Comparison of ENCODE assay signal across 17 mouse cellular contexts in the genomic region with DNA sequence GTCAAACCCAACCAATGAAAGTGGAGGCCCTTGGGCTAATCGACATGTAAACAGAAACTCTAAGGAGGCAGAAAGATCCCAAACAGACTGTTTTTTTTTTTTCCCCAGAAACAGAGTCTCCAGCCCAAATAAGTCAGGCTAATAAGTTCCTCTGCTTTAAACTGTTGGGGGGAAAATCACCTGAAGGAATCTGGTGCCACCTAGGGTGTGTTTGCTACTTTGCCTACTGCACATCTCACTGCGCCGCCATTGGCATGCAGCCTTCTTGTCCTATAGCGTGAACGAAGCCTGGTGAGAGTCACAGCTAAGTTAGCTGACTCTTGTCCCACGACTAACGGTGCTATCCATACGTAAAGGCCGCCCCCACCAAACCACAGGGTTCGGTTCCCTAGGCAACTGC. TPM values are rescaled to one million over a fixed set of nuclear protein-coding genes. Genes with fewer than 3 reads are reported as not detected.
DNase-seq lines count a peak whose midpoint lies in the region; ATAC-seq and TF ChIP-seq lines count a peak whose summit lies in the region.
"Had no signal": no experiment of that assay in that cellular context is flagged by ENCODE, and none has a peak within 500 bp of the region (broad histone marks: within the 10 kb centered on the region; RNA-seq: fewer than 3 reads in every experiment).

No protein-coding gene starts in this region.

- H3K4me2 ChIP-seq in hindbrain, postnatal 0 days (ENCODE audit: low read depth, low read length): no peak overlapping the region
- H3K4me2 ChIP-seq: heart, embryonic 13.5 days; kidney, embryonic 15.5 days; limb, embryonic 13.5 days had no signal

- H3K9ac ChIP-seq in hindbrain, postnatal 0 days (replicated peaks; ENCODE audit: low read length): no peak overlapping the region
- H3K9ac ChIP-seq: heart, embryonic 13.5 days; kidney, embryonic 15.5 days; limb, embryonic 13.5 days had no signal

- no peaks in the 10 kb centered on the region for H3K9me3 ChIP-seq in hindbrain, postnatal 0 days (ENCODE audit: low read length)
- H3K9me3 ChIP-seq: embryonic facial prominence, embryonic 10.5 days; heart, embryonic 13.5 days; kidney, embryonic 15.5 days; limb, embryonic 13.5 days had no signal

- TF ChIP-seq CTCF in hindbrain, postnatal 0 days (IDR thresholded peaks at IDR 0.05; ENCODE audit: low read depth): no peak; the same call in 1 of the 2 replicates

- ATAC-seq in hindbrain, postnatal 0 days: no peak

- peak; percentile 39 for DNase-seq in kidney, postnatal 10 days
- no peak for DNase-seq in kidney, adult 18-20 months
- DNase-seq in lung, postnatal 36 days: peak; percentile 20
- no peak for DNase-seq in lung, adult 18-20 months
- peak; percentile 18 for DNase-seq in ZHBTc4 (ENCODE audit: low read depth, low spot score)
- peak; percentile 58 for DNase-seq in thymus, postnatal 14 days
- no peak for DNase-seq in hindbrain, postnatal 0 days (ENCODE audit: low spot score)
- DNase-seq in neural tube, embryonic 10.5 days (ENCODE audit: extremely low spot score, low spot score): no peak
- DNase-seq: cerebellum, postnatal 10 days; layer of hippocampus, postnatal 36 days had no signal

- no peak overlapping the region for H3K4me3 ChIP-seq in hindbrain, postnatal 0 days (ENCODE audit: low read length)
- H3K4me3 ChIP-seq: embryonic facial prominence, embryonic 10.5 days; heart, embryonic 13.5 days; kidney, embryonic 15.5 days; limb, embryonic 13.5 days; megakaryocyte, embryonic 14.5 days had no signal

- WGBS in hindbrain, postnatal 0 days: 78% methylated on average over 10 of the region's 10 CpGs

- H3K27ac ChIP-seq in hindbrain, postnatal 0 days: no peak overlapping the region
- H3K27ac ChIP-seq: embryonic facial prominence, embryonic 10.5 days; heart, embryonic 13.5 days; kidney, embryonic 15.5 days; limb, embryonic 13.5 days had no signal

- H3K36me3 ChIP-seq in hindbrain, postnatal 0 days (ENCODE audit: insufficient read depth, low read length): no peaks in the 10 kb centered on the region
- H3K36me3 ChIP-seq: embryonic facial prominence, embryonic 10.5 days; heart, embryonic 13.5 days; kidney, embryonic 15.5 days; limb, embryonic 13.5 days had no signal

- H3K27me3 ChIP-seq in hindbrain, postnatal 0 days (ENCODE audit: insufficient read depth, low read length): 0 out of 2 replicates have a peak, but pooled peaks cover 3% of the 10 kb centered on the region

- no peaks in the 10 kb centered on the region for H3K4me1 ChIP-seq in hindbrain, postnatal 0 days (ENCODE audit: insufficient read depth, low read length)

RNA-seq across cellular contexts. Expression of a gene that starts 5.1 kb away (rescaled TPM):
- 0.16 TPM in 1 of 2 replicates, not detected in the other for total RNA-seq in hindbrain, postnatal 0 days (2014; rRNA removed)
- polyA plus RNA-seq in hindbrain, postnatal 0 days (2015; fragmentation: Nextera tagmentation; extraction: Ambion mirVana): 0.14 and 0.21 TPM in 2 replicates
- polyA plus RNA-seq: embryonic facial prominence, embryonic 10.5 days; heart, embryonic 13.5 days; hindbrain, embryonic 11.5 days; kidney, embryonic 15.5 days; stomach, embryonic 16.5 days had no signal

RNA-seq across cellular contexts. Expression of a gene that starts 40.6 kb away (rescaled TPM):
- total RNA-seq in hindbrain, postnatal 0 days (2014; rRNA removed): 7.7 and 9.5 TPM in 2 replicates
- polyA plus RNA-seq in hindbrain, postnatal 0 days (2015; fragmentation: Nextera tagmentation; extraction: Ambion mirVana): 2.3 and 3.2 TPM in 2 replicates

Comparison
In these comparisons a context has a peak if more than half of its experiments do, and no peak if none do; other contexts are left out.
1. DNase-seq: peak in kidney, postnatal 10 days (single experiment), lung, postnatal 36 days (single experiment), ZHBTc4 (single experiment) and thymus, postnatal 14 days (single experiment); none in kidney, adult 18-20 months (single experiment), lung, adult 18-20 months (0 of 2), hindbrain, postnatal 0 days (single experiment) and neural tube, embryonic 10.5 days (single experiment).